Mouse (Mus musculus) CH12.LX (cell line): ENCODE measurements at regions not wholly inside any gene's neighbourhood (a gene's known extent, or its start where the extent isn't known, plus 50 kb on each side); places are given as distances from the start of the nearest gene placed in this dataset.

Source experiments
- DNase-seq: peaks from one replicate; pipeline ENCODE4 v3.0.0-alpha.2; 2013; ENCODE audit errors: extremely low read depth
- H3K27ac ChIP-seq: 2 replicates; pipeline ENCODE4 v1.5.1; 2012; ENCODE audit warnings: low read depth, mild to moderate bottlenecking, control low read depth, moderate library complexity; ENCODE audit not compliant: insufficient read depth
- H3K27me3 ChIP-seq: replicated peaks from 2 replicates; pipeline ENCODE3; 2012; ENCODE audit warnings: inconsistent platforms
- H3K36me3 ChIP-seq, 2 experiments: replicated peaks in 1 of 2; 2 replicates each; pipeline versions ENCODE3 to v1.6.1; 2012; ENCODE audit warnings: inconsistent platforms in 1 of 2, low read length in 1 of 2, mild to moderate bottlenecking in 1 of 2, mixed read lengths in 1 of 2, moderate library complexity in 1 of 2; ENCODE audit not compliant: control insufficient read depth in 1 of 2, insufficient read depth in 1 of 2
- H3K4me1 ChIP-seq, 2 experiments: 2 replicates each; pipeline ENCODE4 v1.6.1; 2012; ENCODE audit warnings: inconsistent platforms in 1 of 2, moderate library complexity in 1 of 2; ENCODE audit not compliant: insufficient read depth in 2 of 2, control insufficient read depth in 1 of 2
- H3K4me2 ChIP-seq: 2 replicates; pipeline ENCODE4 v1.6.1; 2012; ENCODE audit warnings: low read depth, mild to moderate bottlenecking, control low read depth; ENCODE audit not compliant: poor library complexity, insufficient read depth, severe bottlenecking
- H3K4me3 ChIP-seq, 3 experiments: fragments of 150-350 bp in 1 of 3; sonication (generic) in 1 of 3; replicated peaks in 1 of 3; 2 replicates each; pipeline versions ENCODE3 to v1.5.1; 2011 to 2012; ENCODE audit warnings: low read depth in 2 of 3, low read length in 2 of 3, mild to moderate bottlenecking in 2 of 3, moderate library complexity in 2 of 3, control low read depth in 1 of 3, improper control_type of control experiment in 1 of 3, inconsistent platforms in 1 of 3, mixed read lengths in 1 of 3; ENCODE audit not compliant: poor library complexity in 1 of 3
- H3K79me2 ChIP-seq: replicated peaks from 2 replicates; pipeline ENCODE4 v1.6.1; 2012; ENCODE audit warnings: mild to moderate bottlenecking, moderate library complexity; ENCODE audit not compliant: control insufficient read depth, poor library complexity, insufficient read depth, severe bottlenecking; ENCODE audit errors: extremely low read depth
- H3K9ac ChIP-seq: 2 replicates; pipeline ENCODE4 v1.6.1; 2012; ENCODE audit warnings: low read depth, mild to moderate bottlenecking, control low read depth, moderate library complexity; ENCODE audit not compliant: insufficient read depth
- H3K9me3 ChIP-seq: replicated peaks from 2 replicates; pipeline ENCODE3; 2012; ENCODE audit warnings: low read length, inconsistent platforms, mixed read lengths
- BHLHE40 ChIP-seq: IDR thresholded peaks from 2 replicates; pipeline ENCODE4 v1.6.1; 2011; ENCODE audit warnings: mild to moderate bottlenecking, low read depth, low read length, improper control_type of control experiment
- CTCF ChIP-seq, 2 experiments: IDR thresholded peaks in 1 of 2; conservative IDR thresholded peaks in 1 of 2; 2 replicates each; pipeline ENCODE4 v1.5.1; 2011 to 2012; ENCODE audit warnings: low read depth in 2 of 2, low read length in 2 of 2, improper control_type of control experiment in 1 of 2, inconsistent platforms in 1 of 2, mild to moderate bottlenecking in 1 of 2, moderate library complexity in 1 of 2
- ETS1 ChIP-seq: conservative IDR thresholded peaks from 2 replicates; pipeline ENCODE4 v1.6.1; 2012; ENCODE audit warnings: low read depth, mild to moderate bottlenecking, inconsistent platforms, low read length, improper control_type of control experiment, moderate library complexity
- GABPA ChIP-seq: IDR thresholded peaks from 2 replicates; pipeline ENCODE4 v1.6.1; 2012; ENCODE audit warnings: low read depth, low read length, improper control_type of control experiment, inconsistent platforms; ENCODE audit not compliant: insufficient replicate concordance
- IRF4 ChIP-seq: IDR thresholded peaks from 2 replicates; pipeline ENCODE4 v1.6.1; 2014; ENCODE audit warnings: low read depth, mild to moderate bottlenecking, inconsistent platforms, low read length, improper control_type of control experiment
- JUN ChIP-seq: IDR thresholded peaks from 2 replicates; pipeline ENCODE4 v1.6.1; 2011; ENCODE audit warnings: low read depth, mild to moderate bottlenecking, low read length, improper control_type of control experiment, moderate library complexity; ENCODE audit not compliant: insufficient read depth
- JUND ChIP-seq: conservative IDR thresholded peaks from 2 replicates; pipeline ENCODE4 v1.6.1; 2011; ENCODE audit warnings: low read depth, low read length, improper control_type of control experiment
- MAX ChIP-seq: IDR thresholded peaks from 2 replicates; pipeline ENCODE4 v1.6.1; 2011; ENCODE audit warnings: low read length, improper control_type of control experiment
- MAZ ChIP-seq: IDR thresholded peaks from 2 replicates; pipeline ENCODE4 v1.6.1; 2012; ENCODE audit warnings: low read depth, mild to moderate bottlenecking, inconsistent platforms, low read length, improper control_type of control experiment, moderate library complexity
- MEF2A ChIP-seq: IDR thresholded peaks from 2 replicates; pipeline ENCODE4 v1.6.1; 2014; ENCODE audit warnings: low read depth, mild to moderate bottlenecking, inconsistent platforms, low read length, improper control_type of control experiment, borderline replicate concordance
- MXI1 ChIP-seq: IDR thresholded peaks from 2 replicates; pipeline ENCODE4 v1.6.1; 2011; ENCODE audit warnings: mild to moderate bottlenecking, low read depth, low read length, improper control_type of control experiment
- MYC ChIP-seq: IDR thresholded peaks from 2 replicates; pipeline ENCODE4 v1.6.1; 2011; ENCODE audit warnings: low read depth, mild to moderate bottlenecking, improper control_type of control experiment, low read length
- NELFE ChIP-seq: IDR thresholded peaks from 2 replicates; pipeline ENCODE4 v1.6.1; 2011; ENCODE audit warnings: low read depth, low read length, improper control_type of control experiment
- NRF1 ChIP-seq: IDR thresholded peaks from 2 replicates; pipeline ENCODE4 v1.6.1; 2014; ENCODE audit warnings: low read depth, mild to moderate bottlenecking, inconsistent platforms, low read length, improper control_type of control experiment, moderate library complexity
- PAX5 ChIP-seq: IDR thresholded peaks from 2 replicates; pipeline ENCODE4 v1.6.1; 2012; ENCODE audit warnings: low read length, inconsistent platforms, mixed read lengths
- POLR2A ChIP-seq: IDR thresholded peaks from 2 replicates; pipeline ENCODE4 v1.6.1; 2011; ENCODE audit warnings: low read depth, mild to moderate bottlenecking, improper control_type of control experiment, low read length
- SIN3A ChIP-seq: IDR thresholded peaks from 2 replicates; pipeline ENCODE4 v1.6.1; 2012; ENCODE audit warnings: low read length, improper control_type of control experiment, inconsistent platforms
- SMC3 ChIP-seq: IDR thresholded peaks from 2 replicates; pipeline ENCODE4 v1.6.1; 2011; ENCODE audit warnings: low read depth, low read length, improper control_type of control experiment
- TBP ChIP-seq: conservative IDR thresholded peaks from 2 replicates; pipeline ENCODE4 v1.6.1; 2011; ENCODE audit warnings: low read depth, low read length, improper control_type of control experiment
- TCF12 ChIP-seq: IDR thresholded peaks from 2 replicates; pipeline ENCODE4 v1.6.1; 2014; ENCODE audit warnings: low read depth, mild to moderate bottlenecking, inconsistent platforms, low read length, improper control_type of control experiment
- UBTF ChIP-seq: IDR thresholded peaks from 2 replicates; pipeline ENCODE4 v1.6.1; 2012; ENCODE audit warnings: low read depth, mild to moderate bottlenecking, inconsistent platforms, low read length, improper control_type of control experiment, moderate library complexity
- USF1 ChIP-seq: IDR thresholded peaks from 2 replicates; pipeline ENCODE4 v1.6.1; 2014; ENCODE audit warnings: low read depth, mild to moderate bottlenecking, inconsistent platforms, low read length, improper control_type of control experiment
- ZC3H11A ChIP-seq: IDR thresholded peaks from 2 replicates; pipeline ENCODE4 v1.6.1; 2012; ENCODE audit warnings: low read depth, mild to moderate bottlenecking, inconsistent platforms, low read length, improper control_type of control experiment
- ZKSCAN1 ChIP-seq: IDR thresholded peaks from 2 replicates; pipeline ENCODE4 v1.6.1; 2012; ENCODE audit warnings: low read depth, inconsistent platforms, low read length, improper control_type of control experiment, borderline replicate concordance
- dilution Hi-C: fragments of 300-500 bp; cut with MboI; formaldehyde crosslinking; loops from 2 replicates; pipeline ENCODE4 v1.14.3; 2020; ENCODE audit warnings: low sequenced_read_pairs; ENCODE audit not compliant: extremely low pct_unique_long_range_greater_than_20kb, extremely low pct_ligation_motif_present
- in situ Hi-C: fragments of 300-500 bp; cut with MboI; formaldehyde crosslinking; loops from 3 replicates; pipeline ENCODE4 v1.14.3; 2019; ENCODE audit warnings: low sequenced_read_pairs, low pct_ligation_motif_present, low pct_unique_long_range_greater_than_20kb, mixed read lengths

DNA sequence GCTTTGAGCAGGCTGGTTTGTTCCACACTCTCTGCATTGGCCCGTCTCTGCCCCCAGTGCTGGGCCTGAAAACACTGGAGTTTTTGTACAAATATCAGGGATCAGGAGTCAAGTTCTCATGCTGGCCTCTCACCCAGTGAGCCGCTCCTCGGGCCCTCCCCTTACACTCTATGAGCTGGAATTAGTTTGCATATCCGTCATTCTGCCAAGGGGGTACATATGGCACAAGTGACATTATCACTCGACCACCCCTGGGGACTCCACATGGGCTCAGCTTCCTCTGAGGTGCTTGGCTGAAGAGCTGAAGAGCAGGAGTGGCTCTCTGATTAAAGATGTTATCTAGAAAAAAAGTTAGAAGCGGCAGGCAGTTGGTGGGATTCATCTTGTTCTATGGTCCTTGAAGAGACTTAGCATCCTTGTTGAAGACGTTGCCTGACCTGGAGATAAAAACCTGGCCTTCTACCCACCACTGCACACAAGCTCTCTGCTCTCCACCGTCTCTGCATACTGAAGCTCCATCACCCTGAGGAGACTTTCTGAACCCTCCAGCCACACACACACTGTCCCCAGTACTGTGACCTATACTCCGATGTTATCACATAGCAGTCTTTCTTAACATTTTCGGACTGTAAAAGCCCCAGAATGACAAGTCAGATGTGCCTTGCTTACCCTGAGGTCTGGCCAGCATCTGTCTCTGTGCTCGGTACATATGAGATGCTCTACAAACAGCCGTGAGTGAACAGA is 144.2 kb downstream of the Setd4 start:
- peak; percentile 40 for DNase-seq
- no peak overlapping the region for H3K9ac ChIP-seq
- no peaks in the 10 kb centered on the region for H3K27me3 ChIP-seq
- H3K4me2 ChIP-seq: peak overlapping the region; percentile 7
- TF ChIP-seq MAZ (0 out of 2 replicates have a peak, but pooled peaks have one; percentile 1), TBP (no peak)
- dilution Hi-C loops (no loop called here), in situ Hi-C loops (loop anchor here (10.0 kb wide), 1 partner anchor 905 kb away; no protein-coding TSS in a partner anchor)
- peaks cover 18 to 30% of the 10 kb centered on the region in 2 experiments for H3K4me1 ChIP-seq
- H3K36me3 ChIP-seq: no peaks in the 10 kb centered on the region
- H3K9me3 ChIP-seq: no peaks in the 10 kb centered on the region
- H3K4me3 ChIP-seq: no peak overlapping the region
- no peak overlapping the region for H3K27ac ChIP-seq
- no peaks in the 10 kb centered on the region for H3K79me2 ChIP-seq

DNA sequence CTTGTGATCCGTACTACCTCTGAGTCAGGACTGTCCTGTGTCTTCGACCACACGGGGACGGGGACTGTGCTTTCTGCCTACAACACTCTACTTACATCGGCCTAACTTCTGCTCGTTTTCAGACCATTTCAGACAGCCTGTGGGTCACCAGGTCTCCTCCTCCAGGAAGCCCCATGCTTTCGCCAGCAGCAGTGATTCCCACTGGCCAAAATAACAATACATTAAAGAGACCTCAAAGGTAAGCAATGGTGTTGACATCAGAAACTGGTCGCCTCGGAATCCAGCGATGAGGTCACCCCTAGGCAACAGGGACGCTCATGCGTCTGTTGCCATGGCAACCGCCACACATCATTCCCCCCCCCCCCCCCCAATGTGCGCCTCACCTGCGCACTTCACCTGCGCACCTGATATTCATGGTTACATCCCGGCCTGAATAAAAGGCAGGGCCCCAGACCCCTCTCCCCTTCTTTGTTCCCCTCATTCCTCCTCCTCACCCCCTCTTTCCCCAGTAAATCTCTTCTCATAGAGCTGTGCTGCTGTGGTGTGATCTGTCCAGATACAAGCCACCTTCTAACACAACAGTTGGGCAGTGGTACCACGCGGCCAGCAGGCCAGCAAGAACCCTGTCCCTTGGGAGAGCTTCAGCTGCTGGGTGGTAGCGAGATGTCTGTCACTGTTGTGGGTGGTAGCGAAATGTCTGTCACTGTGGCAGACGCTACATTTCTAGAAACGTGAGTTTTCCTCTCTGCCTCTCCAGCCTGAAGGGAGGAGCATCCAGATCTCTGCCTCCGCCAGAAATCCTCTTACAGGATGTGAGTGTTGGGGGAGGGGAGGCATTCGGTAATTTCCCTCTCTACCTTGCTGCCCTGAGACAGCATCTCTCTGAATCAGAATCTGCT is 145.0 kb downstream of the Setd4 start:
- in situ Hi-C loops (loop anchor here (10.0 kb wide), 1 partner anchor 904 kb away; no protein-coding TSS in a partner anchor), dilution Hi-C loops (no loop called here)
- Histone ChIP-seq H3K4me2 (peak overlapping the region; percentile 7), H3K27me3 (no peaks in the 10 kb centered on the region), H3K4me3 (no peak overlapping the region), H3K9me3 (no peaks in the 10 kb centered on the region), H3K79me2 (no peaks in the 10 kb centered on the region), H3K9ac (no peak overlapping the region), H3K27ac (no peak overlapping the region), H3K4me1 (peaks cover 10 to 22% of the 10 kb centered on the region in 2 experiments), H3K36me3 (no peaks in the 10 kb centered on the region)
- peak; percentile 57 for DNase-seq
- TF ChIP-seq USF1: no peak
- TF ChIP-seq POLR2A: no peak
- TF ChIP-seq MXI1: no peak
- TF ChIP-seq CTCF (conservative IDR thresholded peaks at IDR 0.05 in 1 of 2, IDR thresholded peaks at IDR 0.05 in 1 of 2; ENCODE audit: low read depth in 2 of 2, low read length in 2 of 2): no peak
- TF ChIP-seq NELFE: no peak
- 0 out of 2 replicates have a peak, but pooled peaks have one; percentile 40 for TF ChIP-seq IRF4
- TF ChIP-seq GABPA: no peak
- TF ChIP-seq MYC: 0 out of 2 replicates have a peak, but pooled peaks have one; percentile 14
- 0 out of 2 replicates have a peak, but pooled peaks have one; percentile 36 for TF ChIP-seq MAZ
- peak; percentile 25; the same call in 1 of the 2 replicates for TF ChIP-seq ETS1
- peak; percentile 29; the same call in 1 of the 2 replicates for TF ChIP-seq TCF12
- no peak for TF ChIP-seq UBTF
- TF ChIP-seq MEF2A: no peak
- TF ChIP-seq PAX5: no peak
- TF ChIP-seq SIN3A: no peak
- TF ChIP-seq BHLHE40: peak; percentile 59
- no peak for TF ChIP-seq NRF1
- no peak for TF ChIP-seq ZC3H11A
- no peak for TF ChIP-seq JUND
- no peak for TF ChIP-seq MAX
- no peak for TF ChIP-seq ZKSCAN1
- no peak for TF ChIP-seq JUN
- no peak; the same call in 1 of the 2 replicates for TF ChIP-seq SMC3
